Mouse (Mus musculus): ENCODE measurements around the gene Prkca.

The Prkca gene

DNA sequence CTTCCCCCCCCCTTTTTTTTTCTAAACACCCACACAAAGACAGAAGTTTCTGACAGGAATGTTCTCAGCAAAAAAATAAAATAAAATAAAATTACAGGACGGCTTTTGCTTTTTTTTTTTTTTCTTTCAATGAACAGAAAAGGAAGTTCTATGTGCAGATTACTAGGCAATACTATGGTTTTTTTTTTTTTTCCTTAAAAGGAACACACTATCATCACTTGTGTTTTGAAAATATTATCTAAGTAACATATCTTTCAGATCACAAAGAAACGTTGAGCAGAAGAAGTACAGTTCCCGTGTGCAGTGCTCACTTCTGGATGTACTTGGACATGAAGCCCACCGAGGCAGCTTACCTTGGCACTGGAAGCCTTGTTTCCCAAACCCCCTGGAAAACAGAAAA lies 3.4 kb downstream of the Prkca start:
- no peak for DNase-seq (ENCODE audit: low read depth, low spot score)

DNA sequence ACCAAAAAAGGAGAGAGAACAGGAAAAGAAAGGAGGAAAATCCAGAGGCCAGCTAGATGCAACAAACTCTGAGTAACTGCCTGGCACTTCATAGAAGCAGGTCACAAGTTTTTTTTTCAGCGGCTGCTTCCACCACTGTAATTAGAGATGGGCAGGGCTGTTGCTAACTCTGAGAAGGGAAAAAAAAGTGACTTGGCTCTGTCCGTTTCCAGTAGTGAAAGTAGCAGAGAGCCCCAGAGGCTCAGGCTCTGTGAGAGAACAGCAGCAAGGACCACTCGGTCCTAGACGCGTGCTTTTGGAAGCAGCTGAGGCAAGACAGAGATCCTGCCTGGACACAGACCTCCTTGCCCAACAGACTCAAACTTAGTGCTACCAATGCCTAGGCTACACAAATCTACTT lies 7.3 kb downstream of the Prkca start:
- DNase-seq (ENCODE audit: low read depth, low spot score), result no peak

DNA sequence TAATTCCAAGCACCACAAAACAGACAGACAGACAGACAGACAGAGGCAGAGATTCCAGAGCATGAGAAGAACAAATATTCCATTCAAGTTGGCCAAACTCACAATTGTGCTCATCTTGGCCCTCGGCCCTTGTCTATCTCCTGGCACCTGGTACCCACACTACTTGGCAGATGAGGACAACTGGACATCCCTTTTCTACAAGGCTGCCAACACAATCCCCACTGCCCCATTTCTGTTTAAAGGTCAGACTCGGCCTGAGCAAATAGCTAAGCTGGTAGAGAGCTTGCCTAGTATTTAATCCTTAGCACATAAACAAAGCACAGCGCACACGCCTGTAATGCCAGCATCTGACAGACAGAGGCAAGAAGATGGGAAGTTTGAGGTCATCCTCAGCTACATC lies 8.2 kb downstream of the Prkca start:
- DNase-seq (ENCODE audit: low read depth, low spot score), result no peak

DNA sequence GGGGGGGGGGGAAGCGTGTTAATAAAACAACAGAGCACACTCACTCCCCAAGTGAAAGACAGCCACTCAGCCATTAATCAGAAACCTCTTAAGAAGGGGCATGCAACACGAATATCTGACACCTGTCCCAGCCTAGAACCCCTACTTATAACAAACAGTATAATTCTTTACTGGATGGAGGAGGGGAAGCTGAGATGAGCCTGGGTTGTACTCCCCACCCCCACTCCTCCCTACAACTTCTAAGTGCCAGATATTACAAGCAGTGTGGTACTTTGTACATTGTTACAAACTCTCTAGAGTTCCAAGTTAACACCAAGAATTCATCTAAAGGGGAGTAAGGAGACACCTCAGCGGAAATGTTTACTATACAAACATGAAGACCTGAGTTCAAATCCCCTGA lies 9.1 kb downstream of the Prkca start:
- DNase-seq (ENCODE audit: low read depth, low spot score), result no peak

DNA sequence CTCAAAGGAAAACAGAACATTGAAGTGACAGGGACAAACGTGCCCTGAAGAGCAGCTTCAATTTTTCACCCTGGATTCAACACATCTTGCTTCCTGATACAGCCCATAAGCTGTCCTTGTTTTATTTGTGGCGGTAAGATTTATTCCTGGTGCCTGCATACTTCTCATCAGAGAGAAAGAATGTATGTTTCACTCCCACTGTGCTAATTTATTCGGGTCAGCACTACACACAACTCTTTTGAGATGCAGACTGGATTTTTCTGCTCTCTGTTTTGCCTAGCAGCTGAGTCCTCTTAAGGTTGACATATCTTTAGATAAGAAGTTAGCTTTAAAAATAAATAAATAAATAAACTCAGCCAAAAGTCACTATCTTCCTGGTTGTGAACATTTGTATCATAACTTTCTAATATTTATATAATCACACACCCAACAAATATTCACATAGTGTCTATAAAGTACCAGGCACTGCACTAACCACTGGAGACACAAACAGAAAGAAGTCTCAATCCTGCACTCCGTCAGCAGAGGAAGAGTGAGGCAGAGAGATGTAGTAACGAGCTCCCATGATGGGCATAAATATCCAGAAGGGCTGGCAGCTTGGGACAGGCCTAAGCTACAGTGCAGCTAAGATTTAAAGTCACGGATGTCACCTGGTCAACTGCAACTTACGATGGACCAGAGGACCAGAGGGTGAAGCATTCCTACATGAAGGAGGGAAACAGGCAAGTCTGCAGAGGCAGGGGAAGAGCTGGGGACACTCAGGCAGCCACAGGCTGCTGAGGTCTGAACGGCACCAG lies 9.9 kb downstream of the Prkca start:
- no peak for DNase-seq (ENCODE audit: low read depth, low spot score)

DNA sequence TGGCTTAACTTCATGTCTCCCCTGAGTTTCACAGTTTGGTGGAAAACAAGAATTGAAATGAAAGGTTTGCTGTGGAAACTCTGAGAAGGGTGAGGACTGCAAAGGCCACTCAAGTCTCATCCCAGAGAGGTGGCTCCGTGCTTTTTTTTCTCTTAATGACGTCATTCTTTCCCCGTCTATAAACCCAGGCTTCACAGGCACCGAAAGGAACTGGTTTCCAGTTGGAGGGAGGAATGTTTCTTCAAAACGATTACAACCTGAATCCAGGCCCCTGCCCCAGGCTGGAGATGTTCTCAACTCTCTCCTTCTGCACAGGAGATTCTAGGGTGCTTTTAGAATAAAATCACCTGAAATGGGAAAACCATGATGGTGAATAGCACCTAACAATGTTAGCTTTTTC lies 10.7 kb downstream of the Prkca start:
- DNase-seq (ENCODE audit: low read depth, low spot score), result no peak

DNA sequence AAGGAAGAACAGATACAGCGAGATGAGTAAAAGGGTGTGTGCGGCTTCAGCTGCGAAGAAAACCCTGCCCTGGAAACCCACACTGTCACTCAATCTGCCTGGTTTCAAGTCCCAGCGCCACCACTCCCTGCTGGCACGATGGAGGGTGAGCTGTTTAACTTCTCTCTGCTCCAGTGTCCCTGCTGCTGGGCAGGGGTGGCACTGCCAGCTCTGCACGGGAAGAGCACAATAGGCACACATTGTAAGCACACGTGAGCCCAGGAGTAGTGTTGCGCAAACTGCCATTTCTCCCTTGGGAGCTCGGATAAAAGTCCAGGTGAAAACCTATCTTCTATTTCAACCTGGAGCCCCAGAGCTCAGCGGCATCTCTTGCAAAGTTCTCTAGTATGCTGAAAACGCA lies 12.9 kb downstream of the Prkca start:
- DNase-seq (ENCODE audit: low read depth, low spot score), result no peak

DNA sequence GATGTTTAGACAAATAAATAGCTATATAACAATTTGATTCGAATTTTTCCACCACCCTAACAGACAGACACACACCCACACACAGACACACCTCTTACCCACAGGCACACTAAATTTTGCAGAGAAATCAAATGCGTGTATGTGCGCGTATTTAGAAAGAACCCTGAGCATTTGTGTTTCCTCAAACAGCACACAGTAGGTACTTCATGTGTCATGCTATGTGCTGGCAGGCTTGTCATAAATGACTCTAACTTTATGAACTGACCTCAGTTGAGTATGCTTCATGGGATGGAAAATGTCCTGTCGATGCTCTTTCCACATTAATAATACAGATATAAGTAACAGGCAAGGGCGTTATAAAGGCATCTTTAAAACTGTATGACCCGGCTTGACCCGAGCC lies 17.8 kb downstream of the Prkca start:
- no peak for DNase-seq (ENCODE audit: low read depth, low spot score)

DNA sequence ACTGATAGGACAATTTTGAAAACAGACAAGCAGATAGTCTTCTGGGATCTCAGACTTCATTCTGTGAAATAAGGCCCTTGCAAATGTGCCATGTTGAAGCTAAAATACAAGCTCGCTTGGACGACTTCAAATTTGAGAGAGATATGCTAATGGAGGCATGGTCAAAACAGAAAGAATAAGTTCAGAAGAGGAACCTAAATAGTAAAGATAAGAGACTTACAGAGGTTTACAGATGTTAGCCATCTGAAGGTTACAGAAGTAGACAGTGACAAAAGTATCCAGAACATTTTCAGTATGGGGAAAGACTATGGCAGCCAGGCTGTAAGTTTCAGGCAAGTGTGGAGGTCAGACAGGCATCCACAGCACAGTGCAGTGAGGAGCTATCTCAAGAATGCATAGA lies 21.6 kb downstream of the Prkca start:
- no peak for DNase-seq (ENCODE audit: low read depth, low spot score)

DNA sequence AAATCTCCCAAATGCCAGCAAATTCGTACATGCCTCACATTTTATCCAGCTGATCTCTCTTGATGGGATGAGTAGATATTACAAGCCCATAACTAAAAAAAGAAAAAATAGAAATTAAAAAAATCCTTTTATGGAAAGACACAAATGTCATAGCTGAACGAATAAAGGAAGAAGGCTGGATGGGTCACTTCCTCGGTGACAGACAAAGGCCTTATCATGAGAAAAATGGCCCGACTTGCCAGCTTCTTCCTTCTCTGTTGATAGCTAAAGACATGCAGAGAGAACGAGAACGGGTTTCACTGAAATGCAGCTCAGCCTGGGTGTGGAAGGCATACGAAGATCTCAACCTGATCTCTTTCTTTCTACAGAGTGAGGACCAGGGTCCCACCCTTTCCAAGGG lies 23.2 kb downstream of the Prkca start:
- DNase-seq (ENCODE audit: low read depth, low spot score), result no peak

DNA sequence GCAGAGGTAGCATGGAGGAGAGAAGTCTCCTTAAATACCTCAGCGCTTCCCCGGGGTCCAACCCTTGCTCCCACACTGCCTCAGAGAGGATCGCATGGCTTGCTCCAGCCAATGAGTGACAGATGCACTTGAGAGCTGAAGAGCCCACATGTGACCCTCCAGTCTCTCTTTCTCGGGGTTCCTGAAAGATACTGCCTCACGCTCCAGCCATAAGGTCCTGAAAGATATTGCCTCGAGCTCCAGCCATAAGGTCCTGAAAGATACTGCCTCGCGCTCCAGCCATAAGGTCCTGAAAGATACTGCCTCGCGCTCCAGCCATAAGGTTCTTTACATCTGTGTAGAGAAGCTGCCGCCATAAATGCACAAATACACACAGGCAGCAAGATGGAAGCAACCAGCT lies 24.6 kb downstream of the Prkca start:
- no peak for DNase-seq (ENCODE audit: low read depth, low spot score)

DNA sequence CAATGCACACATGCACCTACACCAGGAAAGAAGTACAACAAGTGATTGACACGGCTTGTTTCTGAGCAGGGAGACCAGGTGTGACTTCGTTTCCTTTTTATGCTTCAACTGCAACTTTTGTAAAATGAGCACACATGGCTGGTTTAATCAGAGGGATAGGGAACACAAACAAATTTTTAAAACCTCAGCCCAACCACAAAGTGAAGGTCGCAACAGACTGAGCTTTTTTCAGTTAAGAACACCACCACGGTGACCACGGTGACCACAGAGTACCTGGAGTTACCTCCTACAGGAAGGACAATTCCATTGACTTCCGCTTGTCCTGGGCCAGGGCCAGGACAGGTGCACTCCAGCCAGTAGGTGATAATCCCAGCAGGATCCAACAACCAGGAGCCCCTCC lies 25.9 kb downstream of the Prkca start:
- no peak for DNase-seq (ENCODE audit: low read depth, low spot score)

DNA sequence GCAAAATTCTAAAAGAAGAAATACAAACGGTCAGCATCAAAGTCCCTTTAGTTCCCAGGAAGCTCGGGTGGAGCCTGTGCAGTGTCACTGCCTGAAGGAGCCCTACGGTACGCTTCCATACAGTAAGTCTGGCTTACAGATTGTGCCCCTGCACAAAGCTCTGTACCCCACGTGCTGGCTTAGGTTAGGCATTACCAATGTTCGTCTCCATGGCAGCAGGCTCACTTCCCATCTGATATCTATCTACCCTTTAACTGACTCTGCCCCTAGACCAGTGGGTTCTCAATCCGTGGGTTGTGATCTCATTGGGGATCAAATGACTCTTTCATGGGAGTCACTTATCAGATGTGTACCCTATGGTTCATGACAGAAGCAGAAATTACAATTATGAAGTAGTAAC lies 28.0 kb downstream of the Prkca start:
- no peak for DNase-seq (ENCODE audit: low read depth, low spot score)

DNA sequence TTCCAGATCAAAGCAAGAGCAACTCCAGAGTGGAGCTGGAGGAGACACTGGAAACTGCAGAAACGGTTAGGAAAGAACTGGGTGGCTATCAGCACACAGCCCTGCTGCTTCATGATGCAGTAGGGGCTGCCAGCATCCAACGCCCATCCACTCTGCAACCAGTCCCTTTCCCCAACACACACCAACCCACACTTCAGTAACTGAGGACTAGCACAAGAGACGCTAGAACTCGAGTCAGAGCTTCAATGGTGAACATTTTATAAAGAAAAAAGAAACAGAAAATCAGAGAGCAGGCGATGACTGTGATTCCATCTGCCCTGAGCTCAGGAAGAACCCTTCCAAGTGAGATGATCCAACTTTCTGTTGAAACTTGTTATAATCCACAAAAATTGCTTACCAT lies 31.2 kb downstream of the Prkca start:
- no peak for DNase-seq (ENCODE audit: low read depth, low spot score)

DNA sequence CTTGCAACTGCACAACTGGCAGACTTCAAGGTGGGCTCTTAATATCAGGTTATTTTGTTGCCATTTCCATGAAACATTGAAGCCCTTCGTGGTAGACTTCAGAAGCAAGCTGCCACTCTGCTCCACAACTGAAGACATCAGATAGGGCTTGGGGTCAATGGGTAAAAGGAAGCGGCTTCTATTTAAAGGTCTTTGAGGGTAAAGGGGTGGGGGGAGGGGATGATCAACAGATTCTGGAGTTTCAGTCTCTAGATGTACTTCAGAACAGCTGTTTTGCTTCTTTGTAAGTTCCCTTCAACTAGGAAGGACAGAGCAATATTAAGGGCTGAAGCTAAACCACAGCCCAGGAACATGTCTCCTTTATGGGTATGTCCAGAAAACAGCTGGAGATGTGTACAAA lies 31.8 kb downstream of the Prkca start:
- no peak for DNase-seq (ENCODE audit: low read depth, low spot score)

DNA sequence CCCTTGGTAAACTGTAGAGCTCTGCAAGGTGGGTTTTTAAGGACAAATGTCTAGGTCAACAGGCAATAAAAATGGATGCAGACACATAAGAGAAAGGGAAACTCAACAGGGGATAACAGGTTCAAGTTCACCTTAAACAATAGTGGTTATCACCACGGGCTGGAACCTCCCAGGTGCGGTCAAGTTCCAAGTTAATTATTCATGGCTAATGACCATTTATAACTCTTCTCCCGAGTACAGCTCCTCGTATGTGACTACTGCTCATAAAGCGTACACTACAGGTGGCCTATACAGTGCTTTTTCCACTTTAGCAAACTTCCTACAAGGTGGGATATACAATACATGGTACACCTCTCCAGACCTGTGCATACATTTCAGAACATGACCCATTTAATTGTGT lies 33.9 kb downstream of the Prkca start:
- DNase-seq (ENCODE audit: low read depth, low spot score), result no peak

DNA sequence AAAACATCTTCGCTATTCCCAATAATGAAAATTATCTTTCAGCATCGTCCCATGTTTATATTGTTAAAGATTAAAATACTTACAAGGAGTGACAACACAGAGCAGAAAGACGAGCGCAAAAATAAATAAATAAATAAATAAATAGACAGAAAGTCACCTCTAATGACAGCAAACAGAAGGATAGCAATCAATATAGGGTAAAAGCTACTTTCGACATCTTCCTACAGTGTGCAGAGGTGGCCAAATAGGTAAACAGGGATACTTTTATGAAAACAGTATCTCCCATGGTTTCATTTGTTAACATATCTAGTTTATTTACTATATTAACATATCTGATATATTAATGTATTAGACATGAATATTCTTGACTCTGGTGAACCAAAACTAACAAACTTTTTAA lies 35.5 kb downstream of the Prkca start:
- DNase-seq (ENCODE audit: low read depth, low spot score), result no peak

DNA sequence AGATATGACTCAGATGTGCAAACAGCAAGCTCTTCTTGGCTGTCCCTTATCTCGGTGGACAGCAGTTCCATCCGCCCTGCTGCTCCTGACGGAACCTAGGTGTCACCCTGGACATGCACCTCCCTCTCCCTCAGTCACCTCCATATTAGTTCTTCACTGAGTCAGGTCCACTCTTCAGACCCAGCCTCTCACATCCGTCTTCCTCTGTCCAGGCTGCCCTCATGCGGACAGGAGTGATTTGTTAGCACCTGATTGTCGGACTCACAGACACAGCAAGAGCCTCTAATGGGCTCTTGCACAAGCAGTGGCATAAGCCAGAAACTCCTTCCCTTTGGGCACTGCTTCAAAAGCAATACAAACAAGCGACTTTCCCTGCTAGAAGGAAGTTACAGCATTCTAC lies 36.5 kb downstream of the Prkca start:
- no peak for DNase-seq (ENCODE audit: low read depth, low spot score)

DNA sequence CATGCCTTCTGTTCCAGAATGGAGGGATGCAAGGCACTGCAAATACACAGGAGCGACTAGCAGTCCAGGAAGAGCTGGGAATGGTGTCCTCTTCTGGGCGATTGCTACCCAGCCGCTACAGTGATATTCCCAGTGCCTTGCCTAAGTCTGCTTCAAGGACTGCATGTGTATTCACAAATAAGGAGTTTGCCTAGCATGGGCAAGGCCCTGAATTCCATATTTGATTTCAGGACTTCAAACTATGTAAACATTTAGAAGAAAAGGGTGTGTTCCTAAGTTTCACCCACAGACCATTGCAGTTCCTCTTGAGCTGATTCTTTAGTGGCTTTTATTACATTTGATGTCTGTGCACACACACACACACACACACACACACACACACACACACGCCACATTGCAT lies 39.9 kb downstream of the Prkca start:
- DNase-seq (ENCODE audit: low read depth, low spot score), result no peak

DNA sequence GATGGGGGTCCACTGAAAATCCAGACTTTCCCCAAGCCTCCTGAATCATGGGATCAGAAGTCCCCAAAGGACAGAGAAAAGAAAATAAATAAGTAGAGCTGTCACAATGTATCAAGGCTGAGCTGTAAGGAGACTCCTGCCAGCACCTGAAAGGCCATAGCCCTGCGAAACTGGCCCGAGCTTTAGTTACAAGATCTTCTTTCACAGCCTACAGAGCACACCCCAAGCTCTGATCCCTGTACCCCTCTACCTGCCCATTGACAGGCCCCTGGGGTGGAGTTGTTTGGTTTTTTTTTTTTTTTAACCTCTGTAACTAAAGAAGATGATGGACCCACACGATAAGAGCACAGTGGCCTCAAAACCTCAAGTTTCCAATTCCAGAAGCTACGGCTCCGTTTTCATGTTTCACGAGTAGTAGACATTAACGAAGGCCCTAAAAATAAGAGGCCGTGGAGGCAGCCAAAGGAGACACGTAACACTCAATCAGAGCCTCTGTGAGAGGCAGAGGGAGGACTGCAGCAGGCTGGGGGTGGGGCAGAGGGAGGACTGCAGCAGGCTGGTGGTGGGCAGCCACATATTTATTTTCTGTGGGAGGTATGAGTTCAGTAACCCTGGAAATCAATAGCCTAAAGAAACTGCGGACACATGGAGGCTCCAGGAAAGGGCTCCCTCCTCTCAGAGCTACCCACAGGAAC lies 41.8 kb downstream of the Prkca start:
- DNase-seq (ENCODE audit: low read depth, low spot score), result no peak

DNA sequence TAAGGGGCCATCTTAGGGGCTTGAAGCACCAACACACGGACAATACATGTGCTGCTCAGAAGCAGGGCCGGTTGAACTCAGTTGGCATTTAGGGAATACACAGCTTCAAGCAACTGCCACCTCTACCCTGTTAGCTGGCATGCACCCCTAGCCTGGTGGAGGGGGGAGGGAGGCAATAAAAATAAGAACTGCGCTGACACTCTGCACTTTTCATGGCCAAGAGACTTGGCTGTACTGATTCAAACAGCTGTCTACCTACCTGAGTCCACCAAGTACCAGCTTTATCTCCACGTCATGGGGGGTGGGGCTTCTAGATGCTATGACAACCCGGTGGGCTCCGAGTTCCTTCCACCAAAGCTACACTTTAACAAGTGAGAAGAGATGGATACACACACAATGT lies 42.7 kb downstream of the Prkca start:
- DNase-seq (ENCODE audit: low read depth, low spot score), result no peak

DNA sequence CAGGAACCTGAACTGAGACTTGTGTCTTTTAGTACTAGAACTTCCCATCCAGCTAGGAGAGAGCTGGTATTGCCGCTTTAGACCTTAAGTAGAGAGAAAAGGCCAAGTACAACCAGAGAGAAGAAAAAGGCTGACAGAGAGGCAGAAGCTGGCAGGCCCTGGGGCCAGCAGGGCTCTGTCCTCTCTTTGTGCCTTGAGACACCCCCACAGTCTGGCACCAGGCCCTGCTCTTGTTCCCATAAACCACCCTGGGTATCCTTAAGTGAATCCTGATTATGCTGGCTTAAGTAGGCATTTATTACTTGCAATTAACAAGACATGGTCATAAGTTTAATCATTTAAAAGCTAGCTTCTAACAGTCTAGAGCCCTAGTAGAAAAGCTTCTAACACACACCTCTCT lies 43.3 kb downstream of the Prkca start:
- DNase-seq (ENCODE audit: low read depth, low spot score), result no peak

DNA sequence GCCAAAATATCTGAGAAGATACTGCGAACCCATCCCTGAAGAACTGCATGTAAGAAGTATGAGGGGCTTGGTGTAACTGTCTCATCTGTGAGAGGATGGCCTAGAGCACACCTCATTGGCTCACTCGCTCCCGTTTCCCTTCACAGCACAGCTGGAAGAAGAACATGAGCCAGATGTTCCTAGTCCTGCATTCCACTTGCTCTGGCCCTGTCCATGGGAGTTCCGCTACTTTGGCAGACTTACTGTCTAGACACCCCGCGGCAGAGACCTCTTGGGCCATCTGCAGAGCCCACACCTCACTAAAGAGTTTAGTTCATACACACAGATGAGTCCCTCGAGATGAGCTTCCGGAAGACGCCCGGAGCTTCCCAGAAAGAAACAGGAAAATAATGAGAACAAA lies 43.8 kb downstream of the Prkca start:
- no peak for DNase-seq (ENCODE audit: low read depth, low spot score)

DNA sequence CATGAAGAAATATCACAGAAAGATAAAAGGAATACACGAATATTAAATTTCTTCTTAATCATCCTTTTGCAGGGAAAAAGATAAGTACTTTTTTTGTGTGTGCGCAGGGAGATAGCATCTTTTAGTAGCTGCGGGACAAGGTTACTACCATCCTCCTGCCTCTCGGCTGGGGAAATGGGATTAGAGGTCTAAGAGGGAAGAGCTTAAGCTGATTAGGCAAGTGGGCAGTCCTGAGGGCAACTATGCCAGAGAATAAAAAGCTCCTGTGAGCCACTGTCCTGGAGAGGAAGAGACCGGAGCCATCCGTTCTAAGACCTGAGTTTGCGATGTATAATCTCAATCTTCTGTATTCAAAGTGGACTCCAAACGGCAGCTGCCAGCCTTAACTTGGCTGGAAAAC lies 45.8 kb downstream of the Prkca start:
- DNase-seq (ENCODE audit: low read depth, low spot score), result no peak
